Mouse (Mus musculus) cerebellum, adult 2 months (tissue): Measurements from ENCODE around the gene Ppm1l.

Experiments used
- CTCF ChIP-seq: fragments of 200-500 bp; IDR thresholded peaks from 2 replicates; pipeline ENCODE4 v1.5.1; 2011; ENCODE audit warnings: low read depth, mild to moderate bottlenecking, control low read depth, low read length, moderate library complexity, borderline replicate concordance; ENCODE audit not compliant: insufficient read depth
- POLR2A ChIP-seq: fragments of 200-500 bp; IDR thresholded peaks from 2 replicates; pipeline ENCODE4 v1.6.1; 2011; ENCODE audit warnings: low read length, control low read depth, borderline replicate concordance; ENCODE audit not compliant: insufficient read depth

- TF ChIP-seq CTCF (no peak), POLR2A (no peak)
Observed at GRCm38 (mm10) chr3:69423371-69423770, 106.7 kb downstream of the Ppm1l start.
